In the genomic region with DNA sequence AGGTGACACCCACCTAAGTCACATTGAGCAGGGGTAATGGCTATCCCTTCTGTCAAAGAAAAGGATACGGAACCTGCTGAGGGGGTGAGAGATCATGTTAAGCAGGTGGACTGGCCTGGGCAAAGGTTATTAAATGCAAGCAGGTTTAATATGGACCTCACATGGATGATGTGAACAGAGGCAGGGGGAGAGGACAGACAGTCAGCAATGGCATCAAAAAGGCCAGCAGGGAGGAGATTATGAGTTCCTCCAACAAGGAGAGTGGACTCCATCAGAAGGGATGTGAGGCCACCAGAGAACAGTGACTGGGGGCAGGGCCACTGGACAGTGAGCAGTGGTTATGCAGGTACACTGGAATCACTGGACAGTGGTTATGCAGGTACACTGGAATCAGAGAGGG, we compare ENCODE assay signal across 36 mouse cellular contexts. TPM values are rescaled to one million over a fixed set of nuclear protein-coding genes. Genes with fewer than 3 reads are reported as not detected.
"Had no signal": no experiment of that assay in that cellular context is flagged by ENCODE, and none has a peak within 500 bp of the region (broad histone marks: within the 10 kb centered on the region; RNA-seq: fewer than 3 reads in every experiment).

No protein-coding gene starts in this region.

- H3K36me3 ChIP-seq: heart, embryonic 10.5 days; heart, embryonic 12.5 days; heart, embryonic 13.5 days; heart, embryonic 15.5 days; hindbrain, embryonic 10.5 days; hindbrain, embryonic 12.5 days; hindbrain, embryonic 15.5 days; intestine, embryonic 15.5 days; kidney, embryonic 15.5 days had no signal

- H3K27me3 ChIP-seq: hindbrain, embryonic 15.5 days; intestine, embryonic 15.5 days had no signal

- ATAC-seq: hindbrain, embryonic 16.5 days; hindbrain, postnatal 0 days; inflammation-experienced regulatory T-cells, adult 6 months; intestine, embryonic 15.5 days; intestine, embryonic 16.5 days; intestine, postnatal 0 days had no signal

- H3K9ac ChIP-seq: heart, embryonic 12.5 days; heart, embryonic 13.5 days; heart, embryonic 15.5 days; hindbrain, embryonic 12.5 days; hindbrain, embryonic 13.5 days; hindbrain, embryonic 14.5 days; hindbrain, embryonic 15.5 days; intestine, embryonic 15.5 days; kidney, embryonic 15.5 days had no signal

- DNase-seq: heart, adult 2 months; heart, postnatal 10 days; heart, postnatal 14 days; heart, postnatal 36 days; heart, postnatal 4 days; kidney, adult 11 months; kidney, adult 8-10 months; kidney, postnatal 10 days; kidney, postnatal 14 days; kidney, postnatal 25 days; kidney, postnatal 36 days; kidney, postnatal 4 days; layer of hippocampus, adult 9-11 months; layer of hippocampus, postnatal 36 days had no signal

- H3K4me3 ChIP-seq: heart, adult 2 months; heart, embryonic 10.5 days; heart, embryonic 12.5 days; heart, embryonic 13.5 days; heart, embryonic 15.5 days; hindbrain, embryonic 10.5 days; hindbrain, embryonic 12.5 days; hindbrain, embryonic 13.5 days; hindbrain, embryonic 15.5 days; intestine, embryonic 15.5 days; kidney, embryonic 15.5 days; layer of hippocampus, adult 2 months; left cerebral cortex, adult 2 months had no signal

- H3K9me3 ChIP-seq: heart, embryonic 10.5 days; heart, embryonic 12.5 days; heart, embryonic 13.5 days; heart, embryonic 15.5 days; hindbrain, embryonic 10.5 days; hindbrain, embryonic 12.5 days; hindbrain, embryonic 13.5 days; hindbrain, embryonic 15.5 days; intestine, embryonic 15.5 days; kidney, embryonic 15.5 days had no signal

- H3K27ac ChIP-seq: heart, adult 2 months; heart, embryonic 10.5 days; heart, embryonic 13.5 days; heart, embryonic 15.5 days; hindbrain, embryonic 10.5 days; hindbrain, embryonic 12.5 days; hindbrain, embryonic 13.5 days; hindbrain, embryonic 14.5 days; hindbrain, embryonic 15.5 days; hindbrain, postnatal 0 days; intestine, embryonic 15.5 days; kidney, embryonic 15.5 days; kidney, postnatal 0 days; layer of hippocampus, adult 2 months; left cerebral cortex, adult 2 months had no signal

- H3K4me1 ChIP-seq: heart, embryonic 10.5 days; hindbrain, embryonic 10.5 days; hindbrain, embryonic 12.5 days; hindbrain, embryonic 13.5 days; hindbrain, embryonic 15.5 days; intestine, embryonic 15.5 days; kidney, embryonic 15.5 days had no signal

- H3K4me2 ChIP-seq: heart, embryonic 11.5 days; heart, embryonic 12.5 days; heart, embryonic 13.5 days; heart, embryonic 15.5 days; hindbrain, embryonic 12.5 days; hindbrain, embryonic 13.5 days; hindbrain, embryonic 14.5 days; hindbrain, embryonic 15.5 days; intestine, embryonic 15.5 days; kidney, embryonic 15.5 days had no signal

RNA-seq across cellular contexts. Expression of gene Slc27a2, which starts 7.9 kb away (rescaled TPM):
- total RNA-seq: heart, postnatal 4 days had no signal
- polyA plus RNA-seq: inflammation-experienced regulatory T-cells, adult 6 months had no signal

RNA-seq across cellular contexts. Expression of gene Atp8b4, which starts 59.6 kb away (rescaled TPM):
- total RNA-seq: layer of hippocampus, adult 18-20 months; layer of hippocampus, adult 2 months; layer of hippocampus, postnatal 25 days; layer of hippocampus, postnatal 36 days had no signal
- polyA plus RNA-seq: hindbrain, postnatal 0 days had no signal
